Mouse (Mus musculus) E14TG2a.4 (cell line): ENCODE measurements around the gene Slc24a2.

Experiments
- CTCF ChIP-seq: conservative IDR thresholded peaks from 2 replicates; pipeline ENCODE4 v1.5.1; 2014; ENCODE audit warnings: low read length
- NANOG ChIP-seq: IDR thresholded peaks from 2 replicates; pipeline ENCODE4 v1.6.1; 2014; ENCODE audit warnings: borderline replicate concordance, low read length, mixed read lengths

GRCm38 (mm10) chr4:87015746-87016145 is 214.5 kb downstream of the Slc24a2 start:
- TF ChIP-seq CTCF (no peak), NANOG (no peak)
